ENCODE assay signal across 8 mouse cellular contexts in genomic region chr12:82312091-82312820, GRCm38 (mm10).
DNase-seq lines count a peak whose midpoint lies in the region; ATAC-seq and TF ChIP-seq lines count a peak whose summit lies in the region.

No protein-coding gene starts in this region.

- no peak overlapping the region for H3K4me3 ChIP-seq in midbrain, embryonic 10.5 days
- H3K4me3 ChIP-seq in midbrain, embryonic 11.5 days (ENCODE audit: low read depth, low read length): no peak overlapping the region
- no peak overlapping the region for H3K4me3 ChIP-seq in intestine, postnatal 0 days (ENCODE audit: low read depth, low read length)

- H3K9me3 ChIP-seq in midbrain, embryonic 10.5 days (replicated peaks): no peaks in the 10 kb centered on the region
- H3K9me3 ChIP-seq in midbrain, embryonic 11.5 days (ENCODE audit: control insufficient read depth, low read length): no peaks in the 10 kb centered on the region
- no peaks in the 10 kb centered on the region for H3K9me3 ChIP-seq in intestine, postnatal 0 days (ENCODE audit: control insufficient read depth)

- no peak overlapping the region for H3K9ac ChIP-seq in midbrain, embryonic 11.5 days (ENCODE audit: low read length)
- H3K9ac ChIP-seq in intestine, postnatal 0 days (ENCODE audit: low read depth, low read length): no peak overlapping the region

- no peak for TF ChIP-seq CTCF in intestine, postnatal 0 days (IDR thresholded peaks at IDR 0.05; ENCODE audit: low read depth)

- H3K4me1 ChIP-seq in midbrain, embryonic 10.5 days: peaks cover 19% of the 10 kb centered on the region
- H3K4me1 ChIP-seq in midbrain, embryonic 11.5 days (ENCODE audit: control insufficient read depth, insufficient read depth, low read length): no peaks in the 10 kb centered on the region; the same call in 1 of the 2 replicates
- no peaks in the 10 kb centered on the region for H3K4me1 ChIP-seq in intestine, postnatal 0 days (replicated peaks; ENCODE audit: control insufficient read depth, insufficient read depth, low read length)

- 0 out of 2 replicates have a peak overlapping the region, but pooled peaks have one; percentile 4 for H3K27ac ChIP-seq in midbrain, embryonic 10.5 days (replicated peaks)
- no peak overlapping the region for H3K27ac ChIP-seq in midbrain, embryonic 11.5 days (ENCODE audit: low read depth, low read length)
- H3K27ac ChIP-seq in intestine, postnatal 0 days (ENCODE audit: low read depth, low read length): no peak overlapping the region

- H3K4me2 ChIP-seq in midbrain, embryonic 11.5 days: no peak overlapping the region
- H3K4me2 ChIP-seq in intestine, postnatal 0 days (replicated peaks; ENCODE audit: low read depth): no peak overlapping the region

- no peak for ATAC-seq in midbrain, embryonic 11.5 days (ENCODE audit: low FRiP score)
- peak; percentile 71 for ATAC-seq in megakaryocyte progenitor cell, adult 5-6 weeks (replicated peaks; ENCODE audit: poor library complexity)
- ATAC-seq in intestine, postnatal 0 days: no peak

- peaks cover 3% of the 10 kb centered on the region for H3K36me3 ChIP-seq in midbrain, embryonic 10.5 days
- no peaks in the 10 kb centered on the region for H3K36me3 ChIP-seq in midbrain, embryonic 11.5 days (ENCODE audit: control insufficient read depth, insufficient read depth, low read length)
- H3K36me3 ChIP-seq in intestine, postnatal 0 days (ENCODE audit: control insufficient read depth, insufficient read depth): 0 out of 2 replicates have a peak, but pooled peaks cover 3% of the 10 kb centered on the region

- 60% methylated on average over 17 of the region's 17 CpGs for WGBS in midbrain, embryonic 10.5 days
- 59% methylated on average over 17 of the region's 17 CpGs for WGBS in midbrain, embryonic 11.5 days
- 72% methylated on average over 17 of the region's 17 CpGs for WGBS in intestine, postnatal 0 days

- H3K27me3 ChIP-seq in midbrain, embryonic 10.5 days (ENCODE audit: low read depth, poor library complexity, severe bottlenecking): no peaks in the 10 kb centered on the region
- H3K27me3 ChIP-seq in midbrain, embryonic 11.5 days (ENCODE audit: control insufficient read depth, insufficient read depth, low read length): no peaks in the 10 kb centered on the region
- no peaks in the 10 kb centered on the region for H3K27me3 ChIP-seq in intestine, postnatal 0 days (replicated peaks; ENCODE audit: control insufficient read depth, insufficient read depth, low read length)

- peak; percentile 34 for DNase-seq in adrenal gland, postnatal 14 days
- DNase-seq in adrenal gland, adult 18-20 months (ENCODE audit: low spot score in 2 of 2): no peak
- DNase-seq in midbrain, embryonic 10.5 days (ENCODE audit: low spot score): no peak
- DNase-seq in midbrain, embryonic 11.5 days (ENCODE audit: low spot score, missing footprints): no peak
- DNase-seq in heart, adult 9 months (ENCODE audit: low spot score in 2 of 2): peak; percentile 64 to 71
- no peak for DNase-seq in yolk sac, embryonic 10.5 days (ENCODE audit: low spot score)

Comparison
In these comparisons a context has a peak if more than half of its experiments do, and no peak if none do; other contexts are left out.
1. DNase-seq: peak in adrenal gland, postnatal 14 days (single experiment) and heart, adult 9 months (2 of 2); none in adrenal gland, adult 18-20 months (0 of 2), midbrain, embryonic 10.5 days (single experiment), midbrain, embryonic 11.5 days (single experiment) and yolk sac, embryonic 10.5 days (single experiment).